Mouse (Mus musculus): ENCODE measurements around the gene Foxp1.

- TF ChIP-seq POLR2A (IDR thresholded peaks at IDR 0.05; ENCODE audit: control insufficient read depth in 1 of 2, insufficient read depth in 1 of 2, low read depth in 1 of 2, low read length in 2 of 2, poor library complexity in 1 of 2) = no peak
- no peak for TF ChIP-seq CTCF (IDR thresholded peaks at IDR 0.05 in 2 of 3, conservative IDR thresholded peaks at IDR 0.05 in 1 of 3; ENCODE audit: control insufficient read depth in 1 of 3, insufficient read depth in 1 of 3, low read depth in 2 of 3, low read length in 3 of 3, poor library complexity in 1 of 3, severe bottlenecking in 1 of 3)
- no peak for TF ChIP-seq KAT2A (conservative IDR thresholded peaks at IDR 0.05; ENCODE audit: low read depth, low read length)
- no peak for TF ChIP-seq ELF1 (IDR thresholded peaks at IDR 0.05; ENCODE audit: low read depth, low read length)
- TF ChIP-seq CHD1 (IDR thresholded peaks at IDR 0.05; ENCODE audit: low read depth, low read length) = no peak
Measured at GRCm38 (mm10) chr6:98996346-98996745, 526.2 kb downstream of the Foxp1 start.

Measured in MEL (cell line).